Mouse (Mus musculus) heart, adult 8-10 months (tissue): Measurements from ENCODE around the gene Epha1. TPM values are rescaled to one million over a fixed set of nuclear protein-coding genes. Genes with fewer than 3 reads are reported as not detected.
A peak's percentile ranks its signal among the peaks of the same experiment; 100 is the strongest.

Experiments
- DNase-seq: peaks from one replicate; pipeline ENCODE4 v3.0.0; 2022; ENCODE audit warnings: low spot score
- total RNA-seq, 4 experiments: library from RNA; stranded (reverse); gene quantifications; 2 replicates each; pipeline ENCODE4 v1.2.4; 2022

Gene Epha1
- under 1 TPM; 0.19 to 0.37 (median 0.27) TPM for total RNA-seq

DNA sequence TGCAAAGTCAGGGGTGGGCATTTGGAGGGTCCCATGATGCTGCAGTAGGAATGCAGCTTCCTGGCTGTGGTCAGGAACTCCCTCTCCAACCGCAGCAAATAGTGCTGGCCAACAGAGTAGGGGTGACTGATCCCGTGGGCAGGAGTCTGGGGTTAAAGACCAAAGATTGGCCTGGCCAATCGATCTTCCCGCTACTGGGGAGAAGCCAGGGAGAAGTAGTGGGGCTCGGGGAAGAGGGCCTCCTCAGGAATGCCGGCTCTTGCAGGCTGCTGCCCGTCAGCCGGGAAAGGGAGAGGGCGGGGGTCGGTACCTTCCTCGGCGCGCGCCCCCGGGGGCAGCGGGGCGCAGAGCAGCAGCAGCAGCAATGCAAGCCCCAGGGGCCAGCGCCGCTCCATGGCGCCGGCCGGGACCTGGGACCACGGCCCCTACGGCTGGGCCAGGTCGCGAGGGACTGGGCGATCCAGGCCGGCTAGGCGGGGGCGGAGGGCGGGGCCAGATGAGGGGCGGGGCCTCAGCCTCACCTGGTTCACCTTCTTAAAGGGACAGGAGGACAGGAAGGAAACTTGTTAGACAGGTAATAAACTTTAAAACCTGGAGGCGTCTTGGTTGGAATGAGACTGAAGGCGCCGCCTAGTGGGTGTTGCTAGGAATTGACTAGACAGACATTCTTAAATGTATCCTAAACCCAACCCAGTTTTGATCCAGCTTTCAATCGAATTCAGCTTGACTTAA is at the start of gene Epha1:
TSS of gene Epha1 (minus strand) at position 453 of the 732 bp plus-strand sequence.
- DNase-seq, result no peak

DNA sequence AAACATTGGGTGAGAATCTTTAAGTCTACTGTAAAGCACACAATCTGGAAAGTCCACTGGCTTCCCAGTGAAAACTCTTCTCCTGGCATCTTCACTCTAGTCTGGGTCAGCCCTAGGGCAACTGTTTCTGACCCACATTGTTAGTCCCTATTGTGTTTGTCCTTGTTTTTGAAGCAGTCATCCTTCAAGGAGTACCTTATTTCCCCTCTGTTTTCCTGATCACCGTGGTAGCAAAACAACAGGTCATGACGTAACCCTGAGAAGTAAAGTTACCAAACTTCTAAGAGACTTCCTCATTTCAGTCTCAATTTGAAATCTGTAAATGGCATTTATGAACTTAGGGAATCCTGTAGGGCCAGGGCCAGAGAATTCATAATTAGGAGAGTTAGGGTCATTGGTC is 48.4 kb upstream of the Epha1 start:
- no peak for DNase-seq

- no peak for DNase-seq
Observed at GRCm38 (mm10) chr6:42419443-42419842, 46.4 kb upstream of the Epha1 start.

- DNase-seq, result no peak
Observed at GRCm38 (mm10) chr6:42405134-42405533, 32.1 kb upstream of the Epha1 start, which contains the start of gene Tas2r135. Gene Tas2r135 (plus strand): TSS chr6:42405434.

- DNase-seq, result no peak
Observed at GRCm38 (mm10) chr6:42399938-42400337, 26.9 kb upstream of the Epha1 start, which contains the start of gene Tas2r143. Gene Tas2r143 (plus strand): TSS chr6:42400238.

DNA sequence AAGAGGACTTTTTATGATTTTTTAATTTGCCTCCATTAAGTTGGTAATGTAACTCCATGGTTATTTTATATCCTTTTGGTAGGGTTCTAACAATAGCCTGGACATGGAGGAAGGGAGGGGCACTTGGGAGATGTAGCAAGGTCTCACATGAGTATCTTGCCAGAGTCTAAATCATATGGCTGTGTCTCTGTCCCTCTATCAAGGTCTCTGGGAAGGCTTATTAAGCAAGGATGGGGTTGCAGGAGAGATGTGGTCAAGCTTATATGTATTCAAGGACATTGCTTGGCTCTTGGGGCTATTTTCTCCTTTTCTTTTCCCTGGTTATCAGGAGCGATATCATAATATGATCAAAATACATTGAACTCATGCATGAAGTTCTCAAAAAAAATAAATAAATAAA is 25.9 kb upstream of the Epha1 start:
- DNase-seq, result no peak

DNA sequence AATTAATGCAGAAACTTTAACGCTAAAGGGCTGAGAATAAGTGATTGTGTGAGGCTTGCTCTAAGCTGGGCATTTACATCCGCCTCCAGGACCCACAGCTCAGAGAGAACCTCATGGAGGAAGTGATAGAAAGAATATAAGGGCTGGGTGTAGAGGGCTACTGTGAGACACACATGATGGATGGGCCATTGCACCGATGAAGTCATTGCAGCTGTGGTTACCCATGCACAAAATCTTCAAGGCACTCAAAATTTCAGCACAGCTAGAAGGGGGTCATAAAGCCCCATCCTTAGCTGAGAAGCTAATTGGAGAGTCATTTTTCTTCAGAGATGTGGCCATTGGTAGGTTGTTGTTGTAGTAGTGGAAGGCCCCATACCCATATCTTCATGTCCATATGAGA is 25.2 kb upstream of the Epha1 start:
- no peak for DNase-seq

- DNase-seq, result no peak
Observed at GRCm38 (mm10) chr6:42397041-42397657, 24.1 kb upstream of the Epha1 start.

DNA sequence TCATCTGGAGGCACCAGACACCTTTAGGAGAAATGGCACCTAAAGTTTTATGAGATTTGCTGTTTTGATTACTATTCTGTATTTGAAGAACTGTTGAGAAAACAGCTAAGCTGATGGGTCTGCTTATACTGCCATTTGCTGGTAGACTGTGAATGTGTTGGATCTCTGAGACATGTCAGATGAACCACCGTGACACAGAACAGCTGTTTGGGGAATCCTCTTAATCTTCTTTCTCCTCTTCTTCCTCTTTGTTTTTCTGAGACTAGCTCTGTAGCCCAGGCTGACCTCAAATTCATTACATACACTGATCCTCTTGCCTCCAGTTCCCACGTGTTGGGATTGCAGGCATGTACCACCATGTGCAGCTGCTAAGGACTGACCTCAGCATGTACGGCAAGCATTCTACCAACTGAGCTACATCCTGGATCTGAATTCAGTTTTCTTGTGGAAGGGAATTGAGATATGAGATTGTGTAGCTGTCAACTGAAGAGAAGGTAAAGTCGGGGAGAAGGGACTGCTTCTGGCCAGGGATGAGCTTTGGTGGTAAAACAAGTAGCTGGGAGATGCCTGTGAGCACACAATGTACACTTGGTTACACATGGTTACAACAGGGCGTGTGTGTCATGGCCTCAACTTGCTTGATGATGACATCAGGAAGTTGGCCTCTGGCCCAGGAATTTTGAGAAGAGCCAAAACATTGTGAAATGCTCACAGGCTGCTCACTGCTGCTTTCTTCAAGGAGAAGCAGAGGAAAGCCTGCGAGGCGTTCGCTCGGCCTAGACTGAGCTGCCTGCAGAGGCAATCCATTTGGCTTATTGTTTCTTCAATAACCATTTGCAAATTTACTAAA is 23.1 kb upstream of the Epha1 start:
- peak; percentile 96 for DNase-seq

DNA sequence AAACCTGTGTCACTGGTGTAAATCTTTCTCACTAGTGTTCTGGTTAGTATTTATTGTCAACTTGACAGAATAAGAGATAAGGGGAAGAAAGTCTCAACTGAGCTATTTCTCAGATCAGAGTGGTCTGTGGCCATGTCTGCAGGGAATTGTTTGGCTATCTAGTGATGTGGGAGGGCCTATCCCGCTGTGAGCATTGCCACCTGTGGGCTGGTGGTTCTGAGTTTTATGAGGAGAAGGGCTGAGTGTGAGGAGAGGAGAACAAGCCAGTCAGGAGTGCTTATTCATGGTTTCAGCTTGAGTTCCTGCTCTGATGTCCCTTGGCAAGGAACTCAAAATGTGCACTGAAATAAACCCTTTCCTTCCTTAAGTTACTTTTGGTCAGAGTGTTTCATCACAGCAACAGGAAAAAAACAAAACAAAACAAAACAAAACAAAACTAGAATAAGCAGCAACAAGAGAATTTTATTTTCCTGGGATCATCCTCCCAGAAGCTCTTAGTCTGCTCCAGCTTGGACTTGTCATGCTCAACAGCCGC is 18.8 kb upstream of the Epha1 start:
- DNase-seq, result peak; percentile 13

- no peak for DNase-seq
Observed at GRCm38 (mm10) chr6:42385635-42386034, 12.6 kb upstream of the Epha1 start.

DNA sequence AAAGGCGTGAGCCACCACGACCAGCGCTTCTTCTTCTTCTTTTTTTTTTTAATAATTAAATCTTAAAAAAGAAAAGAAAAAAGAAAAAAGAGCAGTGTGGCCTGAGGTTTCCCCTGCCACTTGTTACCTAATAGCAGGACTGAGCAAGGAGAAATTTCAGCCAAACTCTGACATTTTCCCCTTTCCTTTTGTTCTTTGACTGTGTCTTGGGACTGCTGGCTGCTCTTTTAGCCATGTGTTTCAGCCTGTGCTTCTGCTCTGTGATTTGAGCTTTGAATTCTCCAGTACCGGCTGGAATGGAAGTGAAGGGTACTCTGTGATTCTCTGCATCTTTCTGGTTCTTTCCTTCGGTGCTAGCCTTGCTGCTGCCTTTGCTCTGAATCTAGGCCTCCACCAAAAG is 10.3 kb upstream of the Epha1 start:
- DNase-seq, result no peak

GRCm38 (mm10) chr6:42381916-42382381 is 8.9 kb upstream of the Epha1 start:
- DNase-seq, result no peak

GRCm38 (mm10) chr6:42381221-42381620 is 8.2 kb upstream of the Epha1 start:
- DNase-seq, result no peak

DNA sequence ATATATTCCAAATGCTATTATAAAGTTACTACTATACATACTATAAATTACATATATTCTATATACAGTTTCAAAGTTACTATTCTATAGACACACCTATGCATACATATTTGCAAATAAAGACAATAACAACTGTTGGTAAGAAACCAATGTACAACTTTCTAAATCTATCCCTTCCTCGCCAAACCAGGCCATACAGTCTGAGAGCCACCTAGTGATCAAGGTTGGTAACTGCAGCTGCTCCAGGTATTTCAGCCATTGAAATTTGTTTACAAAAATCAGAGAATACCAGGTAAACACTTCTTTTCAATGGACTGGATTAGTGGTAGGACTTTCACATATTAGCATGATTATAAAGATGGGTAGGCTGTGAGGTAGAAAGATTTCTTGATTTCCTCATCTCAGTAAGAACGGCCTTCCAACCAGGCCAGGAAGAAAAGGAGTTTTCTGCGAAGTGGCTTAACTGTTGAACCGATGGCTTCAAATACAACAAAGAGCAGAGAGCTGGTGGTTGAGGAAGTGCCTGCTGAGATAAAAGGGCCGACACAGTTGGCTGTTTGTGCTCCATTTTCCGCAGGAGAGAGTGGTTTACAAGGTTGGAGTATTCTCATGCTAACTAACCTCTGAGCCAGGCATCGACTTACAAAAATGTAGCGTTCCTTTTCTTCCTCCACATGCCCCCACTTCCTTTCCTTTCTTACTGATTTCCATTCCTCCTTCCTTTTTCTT is 7.5 kb upstream of the Epha1 start:
- DNase-seq, result no peak

GRCm38 (mm10) chr6:42379551-42379950 is 6.5 kb upstream of the Epha1 start:
- DNase-seq, result no peak

- DNase-seq, result no peak
Observed at GRCm38 (mm10) chr6:42377280-42377679, 4.2 kb upstream of the Epha1 start.

DNA sequence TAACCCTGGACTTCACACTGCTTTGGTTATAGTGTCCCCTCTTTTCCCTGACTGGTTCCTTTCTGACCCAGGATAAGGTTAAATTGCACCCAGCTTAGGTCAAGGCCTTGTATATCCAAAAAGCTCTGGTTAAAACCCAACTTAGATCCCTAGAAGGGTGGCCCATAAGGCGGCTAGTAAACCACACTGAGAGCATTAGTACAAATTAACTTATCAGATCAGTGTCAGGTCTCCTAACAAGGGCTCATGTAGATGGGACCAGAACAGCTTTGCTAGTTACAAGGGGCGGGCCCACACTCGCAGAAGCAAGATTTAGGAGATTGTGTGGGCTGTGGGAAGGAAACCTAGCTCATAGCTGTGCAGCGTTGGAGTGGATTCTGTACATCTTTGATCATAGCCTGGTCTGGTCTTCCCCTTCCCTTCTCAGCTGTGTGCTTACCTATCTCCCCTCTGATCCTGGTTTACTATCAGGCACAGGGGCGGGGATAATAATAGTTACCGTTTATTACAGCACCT is 3.5 kb upstream of the Epha1 start:
- DNase-seq, result no peak

- DNase-seq, result no peak
Observed at GRCm38 (mm10) chr6:42376016-42376415, 2.9 kb upstream of the Epha1 start.

DNA sequence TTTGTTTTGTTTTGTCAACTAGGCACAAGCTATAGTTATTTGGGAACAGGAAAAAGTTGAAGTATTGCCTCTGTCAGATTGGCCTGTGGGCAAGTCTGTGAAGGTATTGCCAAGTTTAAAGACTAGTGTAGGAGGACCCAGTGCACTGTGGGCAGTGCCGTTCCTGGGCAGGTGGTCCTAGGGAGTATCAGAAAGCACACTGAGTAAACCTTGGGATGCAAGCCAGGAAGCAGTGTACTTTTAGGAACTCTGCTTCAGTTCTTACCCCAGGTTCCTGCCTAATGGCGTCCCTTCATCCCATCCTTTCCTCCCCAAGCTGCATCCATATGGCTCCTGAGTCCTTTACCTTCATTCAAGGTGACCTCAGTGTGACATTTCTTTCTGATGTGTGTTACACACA is 2.1 kb upstream of the Epha1 start:
- DNase-seq, result no peak

- peak; percentile 75 for DNase-seq
Observed at GRCm38 (mm10) chr6:42374701-42375100, 1.6 kb upstream of the Epha1 start.
